Mouse (Mus musculus) E14TG2a.4 (cell line): ENCODE data around the gene Susd6.

Source experiments
- CTCF ChIP-seq: conservative IDR thresholded peaks from 2 replicates; pipeline ENCODE4 v1.5.1; 2014; ENCODE audit warnings: low read length
- NANOG ChIP-seq: IDR thresholded peaks from 2 replicates; pipeline ENCODE4 v1.6.1; 2014; ENCODE audit warnings: borderline replicate concordance, low read length, mixed read lengths

- TF ChIP-seq CTCF (no peak), NANOG (no peak)
Observed at GRCm38 (mm10) chr12:80783889-80784288, 6.4 kb upstream of the Susd6 start.
